Mouse (Mus musculus) CD4-positive, CD25-positive, alpha-beta regulatory T cell, adult 4 months (primary cell): ENCODE measurements around the gene Mtf2. TPM values are rescaled to one million over a fixed set of nuclear protein-coding genes. Genes with fewer than 3 reads are reported as not detected.
"Not testable (repeated sequence)": the region's sequence is repeated elsewhere in the genome, so short reads cannot be mapped to it uniquely, and the experiment has no call there.

Experiments used
- ATAC-seq: one replicate; pipeline ENCODE4 v1.8.0; 2017
- polyA plus RNA-seq, 2 experiments: library from polyadenylated mRNA; unstranded; fragments of 100-300 nt; shearing (Covaris generic); gene quantifications; one replicate each; pipeline ENCODE4 v1.2.1; 2017

Mtf2 gene
- 10 to 100 TPM; 52.0 to 56.9 TPM for polyA plus RNA-seq

DNA sequence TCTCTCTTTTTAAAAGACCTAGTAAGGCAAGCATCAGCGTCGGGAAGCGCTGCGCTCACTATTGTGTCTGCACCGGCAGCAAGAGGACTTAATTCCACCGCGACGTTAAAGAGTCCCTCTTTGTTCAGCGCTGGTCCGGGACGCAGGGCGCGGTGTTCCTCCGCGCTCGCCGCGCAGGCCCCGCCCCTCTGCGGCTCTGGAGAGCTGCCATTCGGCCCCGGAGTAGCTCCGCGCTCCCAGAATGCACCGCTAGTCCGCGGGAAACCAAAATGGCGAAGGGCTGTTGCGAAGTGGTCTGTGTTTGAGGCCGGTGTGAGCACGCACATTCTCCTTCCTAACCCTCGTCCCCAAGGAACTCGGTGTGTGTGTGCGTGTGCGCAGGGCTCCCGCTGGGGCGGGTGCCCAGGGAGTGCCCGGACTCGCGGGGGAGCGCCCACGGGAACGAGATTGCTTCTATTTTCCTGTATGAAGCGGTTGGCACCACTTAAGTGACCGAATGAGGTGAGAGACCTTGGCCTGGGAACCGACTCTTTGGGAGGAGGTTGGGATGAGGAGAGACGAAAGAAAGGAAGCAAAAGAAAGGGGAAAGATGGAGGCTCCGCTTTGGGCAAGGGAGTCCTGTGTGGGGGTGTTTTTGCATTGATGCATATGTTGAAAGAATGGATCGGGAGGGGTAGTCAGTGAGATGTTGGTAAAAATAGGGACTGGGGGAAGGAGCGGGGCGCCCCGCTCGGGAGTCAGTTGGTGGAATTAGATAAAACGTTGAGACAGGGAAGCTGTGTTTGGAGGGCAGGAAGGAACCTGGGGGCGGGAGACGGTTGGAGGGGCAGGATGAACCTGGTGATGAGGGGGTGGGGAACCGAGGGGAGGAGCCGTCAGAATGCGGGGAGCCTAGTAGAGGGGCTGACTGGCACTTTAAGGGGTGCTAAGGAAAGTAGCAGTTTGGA, at the start of gene Mtf2:
Mtf2 (plus strand) TSS at position 210 of the 947 bp plus-strand sequence.
- peak; percentile 93 for ATAC-seq

DNA sequence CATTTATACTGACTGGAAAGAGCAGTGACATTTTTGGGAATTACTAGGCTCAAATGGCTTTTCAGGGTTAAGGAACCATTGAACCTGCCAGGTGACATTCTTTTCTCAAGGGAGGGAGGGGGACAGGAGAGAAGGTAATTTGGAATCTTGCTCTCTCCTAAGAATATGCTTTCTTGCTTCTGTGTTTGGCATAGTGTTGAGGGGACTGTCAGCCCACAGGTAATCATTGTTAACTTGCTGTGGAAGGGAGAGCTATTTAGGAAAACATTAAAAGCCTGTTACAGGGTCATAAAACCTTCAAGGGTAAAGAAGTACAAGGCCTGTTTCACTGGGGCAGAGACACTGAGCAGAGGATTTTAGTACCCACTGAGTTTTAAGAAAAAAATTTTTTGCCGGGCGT, 48.2 kb upstream of the Mtf2 start:
- no peak for ATAC-seq

DNA sequence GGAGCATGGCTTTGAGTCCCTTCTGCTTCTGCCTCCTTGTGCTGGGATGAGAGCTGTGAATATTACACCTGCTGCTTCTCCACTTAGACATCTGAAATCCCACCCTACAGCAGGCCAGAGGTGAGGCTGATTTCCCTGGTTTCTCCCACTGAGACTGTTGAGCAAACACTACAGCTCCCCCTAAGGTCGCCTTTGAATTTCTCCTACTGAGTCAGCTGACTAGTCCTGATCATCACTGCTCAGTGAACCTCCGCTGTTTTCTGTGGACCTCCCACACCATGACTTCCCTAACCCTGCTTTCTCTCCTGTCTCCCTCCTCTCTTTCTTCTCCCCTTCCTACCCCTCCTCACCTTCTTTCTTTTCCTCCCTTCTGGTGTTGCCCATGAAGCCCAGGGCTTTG, 46.1 kb upstream of the Mtf2 start:
- no peak for ATAC-seq

DNA sequence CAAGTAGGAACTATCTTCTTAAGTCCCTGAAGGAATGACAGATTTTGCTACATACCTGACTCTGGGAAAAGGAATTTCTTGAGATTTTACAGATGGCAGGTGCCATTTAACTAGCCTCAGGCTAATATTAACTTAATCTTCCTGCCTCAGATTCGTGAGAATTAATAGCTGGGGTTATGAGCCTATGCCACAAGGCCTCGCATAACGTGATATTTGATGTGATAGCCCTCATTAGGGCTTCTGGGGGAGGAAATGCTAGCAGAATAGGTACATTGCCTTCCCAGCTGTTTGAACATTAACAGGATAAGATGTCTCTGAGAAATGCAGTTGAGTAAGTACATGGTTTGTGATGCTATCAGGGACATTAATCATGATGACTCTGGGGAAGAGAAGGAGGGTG, 44.1 kb upstream of the Mtf2 start:
- no peak for ATAC-seq

DNA sequence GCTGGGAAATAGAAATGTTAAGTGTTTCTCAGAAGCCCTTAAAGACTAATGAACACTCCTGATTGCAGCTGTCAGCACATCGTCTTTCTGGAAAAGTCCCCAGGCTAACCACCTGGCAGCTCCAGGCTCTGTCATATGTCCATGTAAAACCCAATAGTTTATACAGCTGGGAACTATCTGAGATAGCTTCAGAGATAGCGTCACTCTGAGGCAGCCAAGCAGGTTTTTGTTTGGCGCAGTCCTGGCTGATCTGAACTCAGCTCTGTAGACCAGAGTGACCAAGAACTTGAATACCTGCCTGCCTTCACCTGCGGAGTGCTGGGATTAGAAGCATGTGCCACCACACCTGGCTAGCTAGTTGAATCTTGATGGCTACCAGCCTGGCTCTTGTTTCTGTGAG, 37.2 kb upstream of the Mtf2 start:
- no peak for ATAC-seq

DNA sequence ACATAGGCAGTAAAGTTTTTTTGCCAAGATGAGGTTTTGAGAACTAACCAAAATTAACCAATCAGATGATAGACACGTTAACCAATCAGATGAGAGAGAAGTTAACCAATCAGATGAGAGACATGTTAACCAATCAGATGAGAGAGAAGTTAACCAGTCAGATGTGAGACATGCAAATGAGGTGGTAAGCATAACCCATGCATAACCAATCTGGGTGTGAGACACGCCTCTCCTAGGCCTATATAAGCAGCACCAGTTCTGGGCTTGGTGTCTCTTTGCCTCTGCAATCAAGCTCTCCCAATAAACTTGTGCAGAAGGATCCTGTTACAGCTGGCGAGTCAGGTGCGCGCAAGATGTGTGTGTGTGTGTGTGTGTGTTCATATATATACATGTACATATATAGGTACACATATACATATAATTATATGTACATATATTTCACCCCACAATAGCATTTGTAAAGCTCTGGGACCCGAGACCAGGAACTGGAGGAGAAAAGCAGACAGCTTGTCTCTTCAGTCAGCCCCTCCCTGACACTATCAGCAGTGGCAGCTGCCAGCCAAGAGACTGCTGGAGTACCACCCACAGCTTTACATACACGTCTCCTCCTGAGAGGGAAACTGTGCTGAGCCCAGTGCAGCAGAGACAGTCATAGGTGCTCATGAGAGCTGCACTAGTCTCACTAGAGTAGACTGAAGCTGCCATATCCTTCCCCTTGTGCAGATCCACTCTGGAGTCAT, 36.5 kb upstream of the Mtf2 start:
- ATAC-seq, result not testable (repeated sequence)

DNA sequence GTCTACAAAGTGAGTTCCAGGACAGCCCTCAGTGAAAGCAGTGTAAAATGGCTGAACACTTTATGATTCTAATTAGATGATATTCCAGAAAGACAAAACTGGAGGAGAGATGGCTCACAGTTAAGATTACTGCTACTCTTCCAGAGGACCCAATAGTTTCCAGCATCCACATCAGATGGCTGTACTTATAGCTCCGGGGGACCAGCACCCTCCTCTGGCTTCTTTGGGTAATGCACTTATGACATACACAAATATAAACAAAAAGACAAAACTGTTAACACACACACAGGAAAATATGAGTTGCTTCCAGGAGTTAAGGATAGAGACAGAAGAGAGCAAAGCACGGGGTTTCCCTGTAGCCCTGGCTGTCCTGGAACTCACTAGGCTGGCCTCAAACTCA, 35.5 kb upstream of the Mtf2 start:
- ATAC-seq, result peak; percentile 37

DNA sequence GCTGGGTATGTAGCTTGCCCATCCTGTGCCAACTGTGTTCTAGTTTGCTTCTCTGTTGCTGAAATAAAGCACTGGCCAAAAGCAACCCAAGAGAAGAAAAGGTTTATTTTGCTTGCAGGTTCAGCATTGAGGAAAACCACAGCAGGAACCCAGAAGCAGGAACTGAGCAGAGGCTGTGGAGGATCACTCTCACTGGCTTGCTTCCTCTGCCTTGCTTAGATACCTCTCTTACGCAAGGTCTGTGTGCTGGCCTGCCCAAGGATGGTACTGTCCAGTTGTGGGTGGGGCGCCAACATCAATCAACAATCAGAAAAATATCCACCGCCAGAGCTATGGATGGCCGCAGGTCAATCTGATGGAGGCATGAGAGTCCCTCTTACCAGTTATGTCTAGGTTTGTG, 34.2 kb upstream of the Mtf2 start:
- no peak for ATAC-seq

DNA sequence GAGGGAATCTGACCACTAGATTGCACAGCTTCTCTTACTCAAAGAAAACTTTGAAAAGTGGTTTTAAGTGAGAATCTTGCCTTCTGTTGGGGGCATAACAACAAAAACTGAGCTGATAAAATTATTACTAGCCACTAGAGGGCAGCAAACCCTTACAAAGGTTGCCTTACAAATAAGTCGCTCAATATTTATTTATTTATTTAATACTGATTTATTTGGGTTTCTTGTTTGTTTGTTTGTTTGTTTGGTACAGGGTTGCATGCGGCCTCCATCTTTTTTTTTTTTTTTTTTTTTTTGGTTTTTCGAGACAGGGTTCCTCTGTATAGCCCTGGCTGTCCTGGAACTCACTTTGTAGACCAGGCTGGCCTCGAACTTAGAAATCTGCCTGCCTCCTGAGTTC, 31.3 kb upstream of the Mtf2 start:
- peak; percentile 71 for ATAC-seq

DNA sequence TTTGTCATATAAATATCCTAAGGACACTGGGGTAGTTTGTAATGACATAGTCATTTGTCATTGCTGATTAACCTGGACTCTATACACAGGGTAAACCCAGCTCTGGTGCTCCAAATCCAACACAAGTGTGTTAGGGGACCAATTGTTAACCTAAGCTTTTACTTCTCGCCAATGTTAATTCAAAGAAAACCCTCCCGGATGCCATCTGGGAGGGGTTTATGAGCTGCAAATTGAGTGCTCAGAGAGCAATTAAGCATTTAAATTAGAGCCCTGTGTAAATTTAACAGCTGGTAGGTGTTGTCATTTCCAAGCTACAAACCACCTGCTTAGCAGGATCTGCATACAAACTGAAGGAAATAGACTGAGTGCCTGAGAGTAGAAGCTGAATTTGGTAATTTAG, 30.0 kb upstream of the Mtf2 start:
- ATAC-seq, result no peak

DNA sequence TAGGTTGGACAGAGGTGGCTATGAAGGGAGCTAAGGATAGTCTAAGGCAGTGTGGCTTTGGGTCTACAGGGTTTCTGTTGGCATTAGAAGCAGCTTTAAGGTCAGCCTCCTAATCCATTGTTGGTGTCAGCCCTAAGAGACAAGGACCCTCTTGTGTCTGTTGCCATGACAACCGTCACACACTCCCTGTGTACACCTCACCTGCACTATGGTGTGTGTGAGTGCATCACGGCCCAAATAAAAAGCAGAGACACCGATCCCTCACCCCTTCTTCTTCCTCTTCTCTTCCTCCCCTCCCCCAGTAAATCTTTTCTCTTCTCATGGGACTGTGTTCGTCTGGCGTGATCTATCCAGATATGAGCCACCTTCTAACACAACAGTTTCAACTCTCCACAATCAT, 23.4 kb upstream of the Mtf2 start:
- ATAC-seq, result no peak

DNA sequence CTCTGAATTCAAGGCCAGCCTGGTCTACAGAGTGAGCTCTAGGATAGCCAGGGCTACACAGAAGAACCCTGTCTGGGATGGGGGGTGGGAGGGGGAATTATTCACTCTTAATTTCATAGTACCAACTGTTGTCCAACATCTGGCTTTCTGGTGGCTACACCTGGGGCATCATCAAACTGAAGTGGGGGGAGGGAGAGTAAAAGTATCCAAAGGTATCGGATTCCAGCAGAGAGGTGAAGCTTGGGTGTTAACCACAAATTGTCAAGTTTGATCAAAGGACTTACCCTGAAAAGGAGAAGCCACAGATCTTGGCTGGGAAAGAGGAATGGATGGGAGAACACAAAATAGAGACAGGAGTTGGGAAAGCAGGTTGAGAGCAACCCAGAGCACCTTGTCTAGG, 21.6 kb upstream of the Mtf2 start:
- ATAC-seq, result no peak

DNA sequence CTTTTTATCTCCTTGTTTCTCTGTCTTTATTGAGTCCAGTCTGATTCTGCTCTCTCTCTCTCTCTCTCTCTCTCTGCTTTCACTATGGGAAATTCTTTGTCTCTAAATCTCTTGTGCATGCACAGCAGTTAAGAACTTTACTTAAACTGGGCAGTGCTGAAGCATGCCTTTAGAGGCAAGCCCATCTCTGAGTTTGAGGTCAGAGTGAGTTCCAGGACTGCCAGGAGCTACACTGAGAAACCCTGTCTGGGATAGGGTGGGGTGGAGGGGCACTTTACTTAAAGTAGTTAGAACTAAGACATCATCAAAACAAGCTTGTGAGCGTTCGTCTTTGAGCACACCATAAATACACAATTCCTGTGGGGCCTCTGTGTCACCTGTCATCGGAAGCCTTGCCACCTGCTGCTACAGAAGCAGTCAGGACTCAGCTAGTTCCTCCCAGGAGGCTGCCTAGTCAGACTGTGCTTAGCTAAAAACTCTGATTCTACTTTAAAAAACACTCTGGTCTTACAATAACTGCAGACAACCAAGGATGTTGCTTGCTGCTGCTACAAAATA, 15.7 kb upstream of the Mtf2 start:
- ATAC-seq, result no peak

DNA sequence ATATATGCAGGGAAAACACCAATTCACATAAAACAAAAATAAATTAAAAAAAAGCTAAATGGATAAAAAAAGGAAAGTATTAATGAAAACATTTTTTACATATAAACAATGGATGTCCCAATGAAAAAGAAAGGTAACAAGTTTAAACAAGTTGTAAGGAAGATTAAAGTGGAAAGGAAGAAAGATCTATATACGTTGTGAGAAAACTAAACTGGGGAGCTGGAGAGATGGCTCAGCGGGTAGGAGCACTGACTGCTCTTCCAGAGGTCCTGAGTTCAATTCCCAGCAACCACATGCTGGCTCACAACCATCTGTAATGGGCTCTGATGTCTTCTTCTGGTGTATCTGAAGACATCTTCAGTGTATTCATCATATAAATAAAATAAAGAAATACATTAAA, 14.4 kb upstream of the Mtf2 start:
- no peak for ATAC-seq

DNA sequence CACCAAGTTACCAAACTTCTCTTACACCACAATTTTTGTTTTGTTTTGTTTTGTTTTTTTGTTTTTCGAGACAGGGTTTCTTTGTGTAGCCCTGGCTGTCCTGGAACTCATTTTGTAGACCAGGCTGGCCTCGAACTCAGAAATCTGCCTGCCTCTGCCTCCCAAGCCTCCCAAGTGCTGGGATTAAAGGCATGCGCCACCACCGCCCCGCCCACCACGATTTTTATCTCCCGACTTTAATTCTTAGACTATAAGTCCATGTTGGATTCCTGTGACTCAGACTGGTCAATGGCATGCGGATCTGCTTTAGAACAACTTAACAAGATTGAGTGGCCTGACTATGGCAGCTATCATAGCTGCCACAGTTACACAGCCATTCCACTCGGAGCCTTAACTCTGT, 13.7 kb upstream of the Mtf2 start:
- ATAC-seq, result not testable (repeated sequence)

DNA sequence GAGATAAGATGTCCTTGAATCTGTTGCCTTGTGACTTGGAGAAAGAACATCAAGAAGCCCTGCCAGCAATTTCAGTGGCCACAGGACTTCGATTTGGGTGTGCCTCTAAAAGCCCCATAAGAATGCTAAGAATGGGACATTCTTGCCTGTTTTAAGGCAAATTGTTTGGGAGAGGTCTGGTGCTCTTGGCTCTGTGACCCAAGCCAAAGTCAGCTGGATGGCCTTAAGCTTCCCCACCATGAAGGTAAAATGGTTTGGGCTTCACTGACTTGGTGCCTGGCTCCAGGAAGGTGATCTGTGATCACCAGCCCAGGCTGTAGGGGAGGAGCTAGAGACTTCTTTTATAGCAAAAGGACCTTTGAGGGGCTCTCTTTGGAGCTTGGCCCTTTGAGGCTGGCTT, 13.3 kb upstream of the Mtf2 start:
- ATAC-seq, result no peak

DNA sequence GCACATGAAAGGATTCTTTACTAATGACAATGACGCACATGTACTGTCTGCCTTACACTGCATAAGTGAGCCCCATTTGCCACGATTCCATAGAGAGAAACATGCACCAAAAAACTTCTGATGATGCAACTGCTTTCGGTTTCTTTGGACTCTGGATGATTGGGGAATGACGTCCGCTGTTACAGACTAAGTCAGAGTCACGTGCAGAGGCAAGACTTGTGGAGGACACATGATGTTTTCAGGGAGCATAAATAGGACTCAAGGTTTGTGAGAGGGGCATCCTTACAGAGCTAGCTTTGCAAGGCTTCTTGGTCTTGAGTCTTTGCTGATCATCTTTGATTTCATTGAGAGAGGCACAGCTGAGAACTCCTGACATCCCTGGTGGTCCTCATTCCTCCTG, 11.9 kb upstream of the Mtf2 start:
- ATAC-seq, result no peak

DNA sequence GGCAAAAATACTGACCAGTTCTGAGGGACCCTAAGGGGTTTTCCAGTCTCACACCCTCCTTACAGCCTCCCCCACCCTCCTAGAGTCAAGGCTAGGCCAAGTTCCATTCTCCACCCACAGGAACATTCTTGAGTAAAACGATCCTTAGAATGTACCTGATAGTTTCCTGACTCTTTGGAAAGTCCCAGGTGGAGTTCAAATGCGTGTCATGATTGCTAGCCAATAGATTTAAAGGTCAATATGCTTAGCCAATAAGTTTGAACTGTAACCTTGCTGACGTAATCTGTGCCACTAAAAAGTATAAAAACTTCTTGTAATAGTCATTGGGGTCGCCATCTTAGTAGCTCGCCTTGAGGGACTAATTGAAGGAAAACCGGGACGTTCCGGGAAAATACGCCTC, 5.1 kb upstream of the Mtf2 start:
- ATAC-seq, result no peak

DNA sequence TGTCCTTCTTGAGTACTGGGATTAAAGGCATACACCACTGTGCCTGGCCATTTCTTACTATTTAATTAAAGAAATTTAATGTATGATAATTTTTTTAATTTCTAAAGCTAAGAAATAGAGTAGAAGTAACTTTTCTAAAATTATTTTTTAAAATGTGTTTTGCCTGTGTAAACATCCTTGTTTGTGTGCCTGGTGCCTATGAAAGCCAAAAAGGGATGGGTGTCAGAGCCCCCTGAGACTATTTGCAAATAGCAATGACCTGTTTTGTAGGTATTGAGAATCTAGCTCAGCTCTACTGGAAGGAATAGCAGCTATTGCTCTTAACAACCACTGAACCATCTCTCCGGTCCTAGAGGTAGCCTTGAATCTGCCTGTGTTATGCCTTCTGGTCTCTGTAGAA, 6.8 kb downstream of the Mtf2 start:
- ATAC-seq, result no peak

DNA sequence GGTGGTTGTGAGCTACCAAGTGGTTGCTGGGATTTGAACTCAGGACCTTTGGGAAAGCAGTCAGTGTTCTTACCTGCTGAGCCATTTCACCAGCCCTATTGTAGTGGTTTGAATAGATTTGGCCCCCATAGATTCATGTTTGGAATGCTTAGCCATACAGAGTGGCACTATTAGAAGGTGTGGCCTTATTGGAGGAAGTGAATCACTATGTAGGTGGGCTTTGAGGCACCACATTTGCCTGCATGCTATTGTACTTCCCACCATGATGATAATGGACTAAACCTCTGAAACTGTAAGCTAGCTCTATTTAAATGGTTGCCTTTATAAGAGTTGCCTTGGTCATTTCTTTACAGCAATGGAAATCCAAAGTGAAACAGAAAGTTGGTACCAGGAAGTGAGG, 10.8 kb downstream of the Mtf2 start:
- no peak for ATAC-seq

DNA sequence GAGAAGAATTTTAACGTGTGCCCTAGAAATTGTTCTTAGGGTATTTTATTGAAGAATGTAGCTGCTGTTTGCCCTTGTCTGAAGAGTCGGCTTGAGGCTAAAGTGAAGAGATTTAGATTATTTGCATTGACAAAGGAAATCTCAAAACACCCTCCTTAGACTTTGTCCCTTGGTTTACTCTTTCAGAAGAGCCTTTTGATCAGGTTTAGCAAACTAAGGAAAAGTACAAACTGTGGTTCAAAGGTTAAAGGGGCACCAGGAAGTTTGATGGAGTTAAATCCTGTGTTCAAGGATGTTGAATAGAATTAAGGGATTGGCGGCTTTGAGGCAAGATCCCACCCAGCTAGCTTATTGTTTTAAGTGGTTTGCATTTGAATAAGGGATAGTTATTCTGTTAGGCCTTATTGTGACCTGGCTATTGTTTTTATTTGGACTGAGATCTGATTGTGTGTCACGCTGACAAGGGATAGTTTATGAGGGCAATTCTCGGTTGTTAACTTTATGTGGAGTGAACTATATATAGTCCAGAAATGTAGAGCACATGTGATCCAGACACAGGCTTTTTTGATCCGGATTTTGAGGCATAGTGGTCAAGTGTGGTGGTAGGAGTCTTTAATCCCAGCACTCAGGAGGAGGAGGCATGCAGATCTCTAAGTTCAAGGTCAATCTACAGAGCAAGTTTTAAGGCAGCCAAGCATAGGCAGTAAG, 11.5 kb downstream of the Mtf2 start:
- ATAC-seq, result no peak

DNA sequence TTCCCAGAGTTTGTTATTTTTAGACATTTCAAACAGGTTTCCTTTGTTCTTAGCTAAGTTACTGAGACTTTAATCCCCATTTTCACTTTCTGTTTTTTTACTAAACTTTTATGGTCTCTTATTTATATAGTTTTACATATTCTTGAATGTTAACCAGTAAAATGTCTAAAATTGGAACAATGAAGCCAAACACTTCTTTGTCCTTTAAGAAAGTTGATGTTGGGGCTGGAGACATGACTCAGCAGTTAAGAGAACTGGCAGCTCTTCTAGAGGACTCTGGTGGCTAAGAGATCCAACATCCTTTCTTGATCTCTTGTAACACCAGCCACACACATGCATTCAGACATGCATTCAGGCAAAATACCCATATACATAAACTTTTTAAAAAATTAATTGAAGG, 14.1 kb downstream of the Mtf2 start:
- no peak for ATAC-seq

DNA sequence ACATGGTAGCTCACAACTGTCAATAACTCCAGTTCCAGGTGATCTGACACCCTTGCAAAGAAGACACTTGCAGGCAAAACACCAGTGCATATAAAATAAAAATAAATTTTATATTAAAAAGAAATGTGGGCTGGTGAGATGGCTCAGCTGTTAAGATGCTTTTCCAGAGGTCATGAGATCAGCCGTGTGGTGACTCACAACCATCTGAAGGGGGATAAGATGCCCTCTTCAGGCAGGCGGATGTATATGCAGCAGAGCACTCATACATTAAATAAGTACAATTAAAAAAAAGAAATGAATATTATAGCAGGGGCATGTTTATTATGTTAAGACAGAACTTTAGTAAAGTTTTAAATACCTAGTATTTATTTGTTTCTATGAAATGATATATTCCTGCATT, 16.9 kb downstream of the Mtf2 start:
- peak; percentile 63 for ATAC-seq
